Mouse (Mus musculus): ENCODE results near the gene St3gal6. TPM values are rescaled to one million over a fixed set of nuclear protein-coding genes. Genes with fewer than 3 reads are reported as not detected.

St3gal6 gene
- total and polyA plus RNA-seq, 3 experiments: 4.0 to 8.9 TPM; not detected in 1

DNA sequence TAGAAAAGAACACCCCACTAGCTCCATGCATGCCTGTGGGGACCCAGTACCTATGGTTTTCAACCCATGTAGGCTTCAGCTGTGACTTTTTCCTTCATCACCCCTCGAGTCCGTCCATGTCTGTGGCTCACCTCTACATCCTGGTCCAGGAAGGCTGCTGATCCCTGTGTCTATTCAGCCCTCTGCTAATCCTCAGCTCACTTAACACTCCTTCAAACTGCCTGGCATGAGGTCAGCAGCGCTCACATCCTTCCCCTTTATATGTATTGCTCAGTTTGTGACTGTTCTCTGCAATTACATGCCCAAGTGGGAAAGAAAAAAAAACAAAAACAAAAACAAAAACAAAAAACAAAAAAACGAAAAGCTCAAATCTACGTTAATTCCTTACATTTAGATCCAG lies 24.4 kb downstream of the St3gal6 start:
- no peak overlapping the region for H3K9ac ChIP-seq (ENCODE audit: control insufficient read depth, low read depth, low read length, poor library complexity, severe bottlenecking)
- H3K4me3 ChIP-seq (ENCODE audit: control insufficient read depth in 1 of 2, insufficient read depth in 1 of 2, low read depth in 2 of 2, low read length in 2 of 2): no peak overlapping the region
- peaks cover 0 to 42% of the 10 kb centered on the region in 2 experiments; a peak in 2 of 4 replicates for H3K36me3 ChIP-seq (ENCODE audit: control insufficient read depth in 1 of 2, insufficient read depth in 2 of 2, low read length in 2 of 2)
- TF ChIP-seq ZNF384 (IDR thresholded peaks at IDR 0.05; ENCODE audit: low read depth, low read length) (no peak), ZKSCAN1 (IDR thresholded peaks at IDR 0.05; ENCODE audit: low read depth, low read length) (no peak), EP300 (IDR thresholded peaks at IDR 0.05; ENCODE audit: low read depth in 1 of 2, low read length in 2 of 2) (no peak), MYC (IDR thresholded peaks at IDR 0.05; ENCODE audit: low read depth, low read length) (no peak), NELFE (IDR thresholded peaks at IDR 0.05; ENCODE audit: low read depth, low read length) (no peak), RCOR1 (IDR thresholded peaks at IDR 0.05; ENCODE audit: low read depth, low read length) (no peak), NRF1 (IDR thresholded peaks at IDR 0.05; ENCODE audit: insufficient read depth, low read depth, low read length, poor library complexity, severe bottlenecking) (no peak), UBTF (IDR thresholded peaks at IDR 0.05; ENCODE audit: borderline replicate concordance, insufficient read depth, low read depth, low read length) (no peak), MAZ (IDR thresholded peaks at IDR 0.05; ENCODE audit: low read depth, low read length) (no peak), MXI1 (IDR thresholded peaks at IDR 0.05; ENCODE audit: low read depth, low read length) (no peak), TAL1 (IDR thresholded peaks at IDR 0.05; ENCODE audit: low read length) (no peak), SMC3 (IDR thresholded peaks at IDR 0.05; ENCODE audit: low read depth, low read length) (no peak), RAD21 (IDR thresholded peaks at IDR 0.05; ENCODE audit: low read depth, low read length) (no peak), CHD1 (IDR thresholded peaks at IDR 0.05; ENCODE audit: low read depth, low read length) (no peak), HCFC1 (IDR thresholded peaks at IDR 0.05; ENCODE audit: low read depth, low read length) (no peak)
- no peak for DNase-seq (ENCODE audit: low read depth, low spot score)
- H3K27me3 ChIP-seq (ENCODE audit: control insufficient read depth in 1 of 2, insufficient read depth in 2 of 2, low read length in 2 of 2): no peaks in the 10 kb centered on the region
- H3K4me1 ChIP-seq (ENCODE audit: control insufficient read depth in 1 of 2, insufficient read depth in 2 of 2, low read length in 2 of 2): peaks cover 42 to 43% of the 10 kb centered on the region in 2 experiments
- no peaks in the 10 kb centered on the region for H3K9me3 ChIP-seq (replicated peaks; ENCODE audit: insufficient read depth, low read length)
- no peaks in the 10 kb centered on the region for H3K79me2 ChIP-seq (ENCODE audit: control insufficient read depth, insufficient read depth, low read length, poor library complexity)
- peak overlapping the region; percentile 15 for H3K27ac ChIP-seq (ENCODE audit: control insufficient read depth, low read depth, low read length)

DNA sequence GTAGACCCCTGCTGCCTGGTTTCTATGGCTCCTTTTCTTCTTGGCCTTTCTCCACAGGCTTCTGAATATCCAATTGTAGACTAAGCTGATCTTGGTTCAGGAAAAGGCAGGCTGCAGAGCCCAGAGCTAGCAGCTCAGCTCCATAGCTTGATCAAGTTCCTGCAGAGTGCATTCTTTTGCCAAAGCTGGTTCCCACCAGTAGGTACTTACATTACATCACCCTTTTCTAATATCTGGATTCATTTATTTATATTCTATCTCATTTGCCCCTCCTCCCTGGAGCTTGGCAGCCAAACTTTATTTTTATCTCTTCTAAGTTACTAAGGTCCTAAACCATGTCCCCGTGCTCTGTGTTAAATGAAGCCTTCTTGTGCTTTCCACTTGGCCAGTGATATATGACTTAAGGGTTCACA lies 24.9 kb downstream of the St3gal6 start:
- Histone ChIP-seq H3K9me3 (replicated peaks; ENCODE audit: insufficient read depth, low read length) (no peaks in the 10 kb centered on the region), H3K4me1 (ENCODE audit: control insufficient read depth in 1 of 2, insufficient read depth in 2 of 2, low read length in 2 of 2) (peaks cover 42 to 43% of the 10 kb centered on the region in 2 experiments), H3K27ac (ENCODE audit: control insufficient read depth, low read depth, low read length) (peak overlapping the region; percentile 95), H3K27me3 (ENCODE audit: control insufficient read depth in 1 of 2, insufficient read depth in 2 of 2, low read length in 2 of 2) (no peaks in the 10 kb centered on the region), H3K79me2 (ENCODE audit: control insufficient read depth, insufficient read depth, low read length, poor library complexity) (no peaks in the 10 kb centered on the region), H3K4me3 (ENCODE audit: control insufficient read depth in 1 of 2, insufficient read depth in 1 of 2, low read depth in 2 of 2, low read length in 2 of 2) (peak overlapping the region; percentile 1 to 23; a peak in 2 of 4 replicates), H3K9ac (ENCODE audit: control insufficient read depth, low read depth, low read length, poor library complexity, severe bottlenecking) (peak overlapping the region; percentile 44), H3K36me3 (ENCODE audit: control insufficient read depth in 1 of 2, insufficient read depth in 2 of 2, low read length in 2 of 2) (peaks cover 0 to 42% of the 10 kb centered on the region in 2 experiments; a peak in 2 of 4 replicates)
- peak; percentile 44 for DNase-seq (ENCODE audit: low read depth, low spot score)
- TF ChIP-seq TAL1 (IDR thresholded peaks at IDR 0.05; ENCODE audit: low read length): no peak
- no peak for TF ChIP-seq MAX (IDR thresholded peaks at IDR 0.05; ENCODE audit: low read length)
- peak; percentile 86 for TF ChIP-seq ETS1 (IDR thresholded peaks at IDR 0.05; ENCODE audit: low read depth, low read length)
- no peak for TF ChIP-seq SMC3 (IDR thresholded peaks at IDR 0.05; ENCODE audit: low read depth, low read length)

Measured in MEL (cell line).